Mouse (Mus musculus) lung, adult 2 months (tissue): ENCODE data around the gene Ugt2a2.
"Not testable (repeated sequence)": the region's sequence is repeated elsewhere in the genome, so short reads cannot be mapped to it uniquely, and the experiment has no call there.

Experiments
- CTCF ChIP-seq: fragments of 200-500 bp; IDR thresholded peaks from 2 replicates; pipeline ENCODE4 v1.5.1; 2011; ENCODE audit warnings: mild to moderate bottlenecking, low read length, control low read depth; ENCODE audit not compliant: insufficient read depth
- POLR2A ChIP-seq: fragments of 200-500 bp; IDR thresholded peaks from 2 replicates; pipeline ENCODE4 v1.6.1; 2011; ENCODE audit warnings: low read depth, mild to moderate bottlenecking, control low read depth, low read length, borderline replicate concordance; ENCODE audit errors: extremely low read depth

DNA sequence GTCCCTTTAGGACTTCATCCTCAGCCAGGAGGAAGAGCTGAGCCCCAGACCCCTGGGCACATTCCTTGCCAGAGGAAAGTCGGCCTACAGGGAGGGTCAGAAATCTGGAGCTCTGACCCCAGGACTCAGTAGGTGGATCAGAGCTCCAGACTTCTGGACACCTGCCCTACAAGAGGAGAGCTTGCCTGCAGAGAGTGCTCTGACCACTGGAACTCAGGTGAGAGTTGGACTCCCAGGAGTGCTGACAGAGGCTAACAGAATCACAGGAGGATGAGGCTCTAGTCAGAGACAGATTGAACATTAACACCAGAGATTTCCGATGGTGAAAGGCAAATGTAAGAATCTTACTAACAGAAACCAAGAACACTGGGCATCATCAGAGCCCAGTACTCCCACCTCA, 41.5 kb upstream of the Ugt2a2 start:
- TF ChIP-seq CTCF, POLR2A: not testable (repeated sequence)
